Mouse (Mus musculus) spleen, adult 2 months (tissue): ENCODE data around the gene Hnrnpc.

Experiments used
- CTCF ChIP-seq: fragments of 200-500 bp; IDR thresholded peaks from 2 replicates; pipeline ENCODE4 v1.5.1; 2011; ENCODE audit warnings: mild to moderate bottlenecking, inconsistent platforms; ENCODE audit not compliant: insufficient read depth, insufficient read length, insufficient replicate concordance; ENCODE audit errors: extremely low read depth
- POLR2A ChIP-seq: fragments of 200-500 bp; IDR thresholded peaks from 2 replicates; pipeline ENCODE4 v1.6.1; 2011; ENCODE audit warnings: low read depth, low read length, inconsistent platforms

DNA sequence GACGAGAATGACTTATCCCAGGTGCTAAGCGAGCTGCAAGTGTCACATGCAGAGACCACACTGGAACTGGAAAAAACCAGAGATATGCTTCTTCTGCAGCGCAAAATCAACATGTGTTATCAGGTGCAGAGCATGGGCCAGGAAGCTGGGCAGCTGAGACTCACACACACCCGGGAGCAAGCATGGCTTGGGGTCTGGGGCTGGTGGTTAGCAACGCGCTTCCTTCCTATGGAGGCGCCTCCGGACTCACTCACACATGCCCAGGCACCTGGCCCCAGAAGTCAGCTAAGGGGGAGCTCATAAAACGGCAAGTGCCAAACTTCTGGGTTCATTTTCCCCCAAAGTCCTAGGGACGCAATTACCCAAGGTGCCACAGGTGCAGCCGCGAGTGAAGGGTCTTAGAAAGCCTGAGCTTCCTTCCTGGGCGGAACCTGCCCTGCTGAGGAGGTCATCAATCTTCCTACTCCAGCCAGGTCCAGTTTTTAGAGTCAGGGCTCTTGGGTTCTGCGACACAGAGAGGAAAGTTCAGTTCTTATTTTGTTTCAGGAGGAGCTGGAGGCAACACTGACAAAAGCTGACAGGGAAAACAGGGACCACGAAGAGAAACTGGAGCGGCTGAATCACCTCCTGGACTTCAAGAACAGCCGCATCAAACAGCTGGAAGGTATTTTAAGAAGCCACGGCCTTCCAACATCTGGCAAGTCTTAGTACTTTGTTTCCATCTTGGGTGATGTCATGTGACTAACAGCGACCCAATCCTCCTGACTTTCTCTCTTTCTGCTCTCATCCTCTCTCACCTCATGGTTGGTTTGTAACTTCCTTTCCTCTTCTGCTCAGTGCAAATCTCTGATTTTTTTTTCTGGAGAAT is 37.0 kb upstream of the Hnrnpc start:
- TF ChIP-seq CTCF (no peak), POLR2A (no peak; the same call in 1 of the 2 replicates)
